Mouse (Mus musculus) neural tube, embryonic 12.5 days (tissue): Measurements from ENCODE around the gene Fmo2. TPM values are rescaled to one million over a fixed set of nuclear protein-coding genes. Genes with fewer than 3 reads are reported as not detected.

ENCODE experiments used
- polyA plus RNA-seq: library from polyadenylated mRNA; unstranded; fragments of >200 nt; fragmentation: Nextera tagmentation; extraction: Ambion mirVana; gene quantifications from 2 replicates; pipeline ENCODE4 v1.2.1, GENCODE M21; 2016

Gene Fmo2
- polyA plus RNA-seq, 1 experiment from 2014 or later = 0.32 TPM

Other genes with a start within 250 kb of the Fmo2 start
- not detected in 2 replicates for gene Myocos, start 240.5 kb downstream of the Fmo2 start, polyA plus RNA-seq
- 134 and 157 TPM in 2 replicates for gene Prrc2c, start 158.2 kb downstream of the Fmo2 start, polyA plus RNA-seq
- gene Fmo4, start 84.8 kb downstream of the Fmo2 start, polyA plus RNA-seq = 0.20 and 0.32 TPM in 2 replicates
- 10.3 and 10.4 TPM in 2 replicates for gene Fmo1, start 32.1 kb downstream of the Fmo2 start, polyA plus RNA-seq
- not detected in 2 replicates for gene Fmo6, start 38.8 kb upstream of the Fmo2 start, polyA plus RNA-seq
- not detected in 2 replicates for gene Fmo3, start 85.8 kb upstream of the Fmo2 start, polyA plus RNA-seq
- gene Mroh9, start 186.9 kb upstream of the Fmo2 start, polyA plus RNA-seq = not detected in 2 replicates